Mouse (Mus musculus): ENCODE measurements around the gene Hic1.
A peak's percentile ranks its signal among the peaks of the same experiment; 100 is the strongest.
"Not testable (repeated sequence)": the region's sequence is repeated elsewhere in the genome, so short reads cannot be mapped to it uniquely, and the experiment has no call there.

Hic1 gene

GRCm38 (mm10) chr11:75192336-75193214, 23.3 kb upstream of the Hic1 start:
- peak; percentile 73 for DNase-seq (ENCODE audit: low spot score)

- no peak for DNase-seq (ENCODE audit: low spot score)
Measured at GRCm38 (mm10) chr11:75191841-75192240, 22.5 kb upstream of the Hic1 start.

GRCm38 (mm10) chr11:75190905-75191441, 21.7 kb upstream of the Hic1 start, which contains the start of gene Dph1:
Gene Dph1, minus strand, starts transcription at chr11:75191241.
- DNase-seq (ENCODE audit: low spot score): no peak

GRCm38 (mm10) chr11:75190371-75190724, 21.0 kb upstream of the Hic1 start:
- DNase-seq (ENCODE audit: low spot score): peak; percentile 81

- no peak for DNase-seq (ENCODE audit: low spot score)
Measured at GRCm38 (mm10) chr11:75189713-75190370, 20.5 kb upstream of the Hic1 start.

- DNase-seq (ENCODE audit: low spot score): no peak
Measured at GRCm38 (mm10) chr11:75184986-75185385, 15.7 kb upstream of the Hic1 start.

GRCm38 (mm10) chr11:75184573-75184972, 15.3 kb upstream of the Hic1 start:
- no peak for DNase-seq (ENCODE audit: low spot score)

GRCm38 (mm10) chr11:75183917-75184570, 14.7 kb upstream of the Hic1 start:
- no peak for DNase-seq (ENCODE audit: low spot score)

GRCm38 (mm10) chr11:75178672-75179208, 9.4 kb upstream of the Hic1 start, which contains the start of gene Ovca2:
Gene Ovca2, minus strand, starts transcription at chr11:75178835.
- DNase-seq (ENCODE audit: low spot score): peak; percentile 85

GRCm38 (mm10) chr11:75178011-75178410, 8.7 kb upstream of the Hic1 start:
- DNase-seq (ENCODE audit: low spot score): no peak

- not testable (repeated sequence) for DNase-seq (ENCODE audit: low spot score)
Measured at GRCm38 (mm10) chr11:75174574-75174973, 5.3 kb upstream of the Hic1 start.

GRCm38 (mm10) chr11:75173799-75174165, 4.5 kb upstream of the Hic1 start:
- DNase-seq (ENCODE audit: low spot score): no peak

- DNase-seq (ENCODE audit: low spot score): peak; percentile 85
Measured at GRCm38 (mm10) chr11:75173095-75173798, 3.9 kb upstream of the Hic1 start.

GRCm38 (mm10) chr11:75172151-75173094, 3.1 kb upstream of the Hic1 start:
- no peak for DNase-seq (ENCODE audit: low spot score)

GRCm38 (mm10) chr11:75171186-75171865, 2.0 kb upstream of the Hic1 start:
- no peak for DNase-seq (ENCODE audit: low spot score)

GRCm38 (mm10) chr11:75170136-75170751, 925 bp upstream of the Hic1 start:
- peak; percentile 94 for DNase-seq (ENCODE audit: low spot score)

GRCm38 (mm10) chr11:75168590-75169361, 543 bp downstream of the Hic1 start:
- DNase-seq (ENCODE audit: low spot score): peak; percentile 65
